Mouse (Mus musculus): ENCODE measurements at regions not wholly inside any gene's neighbourhood (a gene's known extent, or its start where the extent isn't known, plus 50 kb on each side); places are given as distances from the start of the nearest gene placed in this dataset.

- TF ChIP-seq CTCF (IDR thresholded peaks at IDR 0.05; ENCODE audit: low read depth, low read length) (no peak), POLR2A (IDR thresholded peaks at IDR 0.05; ENCODE audit: insufficient read depth, low read length) (no peak), EP300 (IDR thresholded peaks at IDR 0.05; ENCODE audit: insufficient read depth, low read depth, low read length) (no peak)
These were observed 53.4 kb upstream of the Cachd1 start for GRCm38 (mm10) chr4:100723053-100723452.

Measured in ES-Bruce4 (cell line).